Mouse (Mus musculus) stomach, postnatal 0 days (tissue): ENCODE measurements around the gene Hk1.

ENCODE experiments used
- CTCF ChIP-seq: IDR thresholded peaks from 2 replicates; pipeline ENCODE4 v1.5.1; 2016; ENCODE audit warnings: antibody characterized with exemption, low read depth, mild to moderate bottlenecking, moderate library complexity
- EP300 ChIP-seq: optimal IDR thresholded peaks from 2 replicates; pipeline ENCODE3; 2016; ENCODE audit warnings: antibody characterized with exemption

- TF ChIP-seq CTCF (peak; percentile 34; the same call in 1 of the 2 replicates), EP300 (no peak)
Measured at GRCm38 (mm10) chr10:62358827-62359226, 20.9 kb downstream of the Hk1 start.
